Mouse (Mus musculus): Measurements from ENCODE around the gene Slc5a7.

DNA sequence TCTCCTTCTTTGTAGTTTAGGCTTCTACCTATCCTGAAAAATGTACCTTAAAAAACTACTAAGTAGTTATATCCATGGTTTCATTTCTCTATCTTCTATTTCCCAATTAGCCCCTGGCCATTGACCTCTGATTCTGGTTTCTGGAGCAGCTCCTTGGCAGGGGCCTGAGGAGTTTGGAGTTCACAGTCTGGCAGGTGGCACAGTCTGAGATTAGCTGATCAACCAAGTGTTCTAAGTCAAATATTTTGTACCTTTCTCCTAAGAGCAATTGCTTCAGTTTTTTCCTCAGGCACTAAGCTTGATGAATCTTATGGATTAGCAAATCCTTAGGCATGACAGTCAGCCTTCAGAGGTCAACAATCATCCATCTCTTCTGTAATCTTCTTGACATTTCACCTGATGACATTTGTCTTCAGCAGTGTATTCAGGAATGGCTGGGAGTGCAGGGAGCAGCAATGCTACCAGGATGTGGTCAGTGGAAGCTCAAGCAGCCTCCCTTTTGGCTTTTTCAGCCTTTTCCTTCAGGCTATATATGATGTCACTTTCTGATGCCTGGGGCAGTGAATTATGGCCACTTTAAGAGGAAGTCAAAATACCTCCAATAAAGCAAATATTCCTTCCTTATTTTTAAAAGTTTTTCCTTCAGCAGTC lies 55.1 kb downstream of the Slc5a7 start:
- no peak for TF ChIP-seq CTCF (IDR thresholded peaks at IDR 0.05)
- TF ChIP-seq EP300 (IDR thresholded peaks at IDR 0.05), result no peak

All from lung, postnatal 0 days (tissue).